Mouse (Mus musculus): ENCODE measurements at regions not wholly inside any gene's neighbourhood (a gene's known extent, or its start where the extent isn't known, plus 50 kb on each side); places are given as distances from the start of the nearest gene placed in this dataset.

- DNase-seq (ENCODE audit: low spot score) (no peak), ATAC-seq (ENCODE audit: insufficient number of reproducible peaks, low FRiP score, low TSS enrichment, low read depth) (no peak)
- H3K36me3 ChIP-seq (ENCODE audit: control insufficient read depth, insufficient read depth, low read length) = no peaks in the 10 kb centered on the region
- no peak overlapping the region for H3K4me2 ChIP-seq (ENCODE audit: low read depth, severe bottlenecking)
- H3K27ac ChIP-seq (replicated peaks; ENCODE audit: low read depth, low read length) = no peak overlapping the region
- no peak overlapping the region for H3K4me3 ChIP-seq (ENCODE audit: low read depth, low read length)
- H3K9ac ChIP-seq (ENCODE audit: low read length) = no peak overlapping the region
- 95% methylated on average over 3 of the region's 3 CpGs for WGBS
- H3K27me3 ChIP-seq (ENCODE audit: control insufficient read depth, insufficient read depth, low read length) = no peaks in the 10 kb centered on the region
- H3K4me1 ChIP-seq (ENCODE audit: control insufficient read depth, insufficient read depth, low read length) = no peaks in the 10 kb centered on the region
- H3K9me3 ChIP-seq (ENCODE audit: control insufficient read depth, low read length) = no peaks in the 10 kb centered on the region
Measured at GRCm38 (mm10) chr12:43899273-43899672, 310.9 kb downstream of the Dnajb9 start.

- Histone ChIP-seq H3K27me3 (ENCODE audit: control insufficient read depth, insufficient read depth, low read length) (no peaks in the 10 kb centered on the region), H3K4me2 (ENCODE audit: low read depth, severe bottlenecking) (no peak overlapping the region), H3K9me3 (ENCODE audit: control insufficient read depth, low read length) (no peaks in the 10 kb centered on the region), H3K4me3 (ENCODE audit: low read depth, low read length) (no peak overlapping the region), H3K36me3 (ENCODE audit: control insufficient read depth, insufficient read depth, low read length) (no peaks in the 10 kb centered on the region), H3K9ac (ENCODE audit: low read length) (no peak overlapping the region), H3K4me1 (ENCODE audit: control insufficient read depth, insufficient read depth, low read length) (no peaks in the 10 kb centered on the region), H3K27ac (replicated peaks; ENCODE audit: low read depth, low read length) (no peak overlapping the region)
- ATAC-seq (ENCODE audit: insufficient number of reproducible peaks, low FRiP score, low TSS enrichment, low read depth) (no peak), DNase-seq (ENCODE audit: low spot score) (no peak)
- 88% methylated on average over 3 of the region's 3 CpGs for WGBS
Measured at GRCm38 (mm10) chr12:43885596-43885995, 324.5 kb downstream of the Dnajb9 start.

- Histone ChIP-seq H3K27ac (replicated peaks; ENCODE audit: low read depth, low read length) (no peak overlapping the region), H3K4me3 (ENCODE audit: low read depth, low read length) (no peak overlapping the region), H3K36me3 (ENCODE audit: control insufficient read depth, insufficient read depth, low read length) (no peaks in the 10 kb centered on the region), H3K4me1 (ENCODE audit: control insufficient read depth, insufficient read depth, low read length) (no peaks in the 10 kb centered on the region), H3K9me3 (ENCODE audit: control insufficient read depth, low read length) (no peaks in the 10 kb centered on the region), H3K4me2 (ENCODE audit: low read depth, severe bottlenecking) (no peak overlapping the region), H3K9ac (ENCODE audit: low read length) (no peak overlapping the region), H3K27me3 (ENCODE audit: control insufficient read depth, insufficient read depth, low read length) (no peaks in the 10 kb centered on the region)
- WGBS = 86% methylated on average over 1 of the region's 1 CpGs
- no peak for ATAC-seq (ENCODE audit: insufficient number of reproducible peaks, low FRiP score, low TSS enrichment, low read depth)
- no peak for DNase-seq (ENCODE audit: low spot score)
Measured at GRCm38 (mm10) chr12:43860479-43860878, 349.6 kb downstream of the Dnajb9 start.

- Histone ChIP-seq H3K4me2 (ENCODE audit: low read depth, severe bottlenecking) (no peak overlapping the region), H3K4me1 (ENCODE audit: control insufficient read depth, insufficient read depth, low read length) (no peaks in the 10 kb centered on the region), H3K9me3 (ENCODE audit: control insufficient read depth, low read length) (no peaks in the 10 kb centered on the region), H3K36me3 (ENCODE audit: control insufficient read depth, insufficient read depth, low read length) (no peaks in the 10 kb centered on the region), H3K9ac (ENCODE audit: low read length) (no peak overlapping the region), H3K27me3 (ENCODE audit: control insufficient read depth, insufficient read depth, low read length) (no peaks in the 10 kb centered on the region), H3K27ac (replicated peaks; ENCODE audit: low read depth, low read length) (no peak overlapping the region), H3K4me3 (ENCODE audit: low read depth, low read length) (no peak overlapping the region)
- WGBS = 45% methylated on average over 4 of the region's 4 CpGs
- DNase-seq (ENCODE audit: low spot score) (no peak), ATAC-seq (ENCODE audit: insufficient number of reproducible peaks, low FRiP score, low TSS enrichment, low read depth) (peak; percentile 51; the same call in 1 of the 2 replicates)
Measured at GRCm38 (mm10) chr12:43856370-43856769, 353.8 kb downstream of the Dnajb9 start.

GRCm38 (mm10) chr12:43852246-43852645 is 357.9 kb downstream of the Dnajb9 start:
- Histone ChIP-seq H3K9ac (ENCODE audit: low read length) (no peak overlapping the region), H3K4me3 (ENCODE audit: low read depth, low read length) (no peak overlapping the region)
- no peak for ATAC-seq (ENCODE audit: insufficient number of reproducible peaks, low FRiP score, low TSS enrichment, low read depth)

GRCm38 (mm10) chr12:43851264-43852009 is 358.7 kb downstream of the Dnajb9 start:
- Histone ChIP-seq H3K4me1 (ENCODE audit: control insufficient read depth, insufficient read depth, low read length) (no peaks in the 10 kb centered on the region), H3K4me3 (ENCODE audit: low read depth, low read length) (no peak overlapping the region), H3K4me2 (ENCODE audit: low read depth, severe bottlenecking) (no peak overlapping the region), H3K9me3 (ENCODE audit: control insufficient read depth, low read length) (no peaks in the 10 kb centered on the region), H3K36me3 (ENCODE audit: control insufficient read depth, insufficient read depth, low read length) (no peaks in the 10 kb centered on the region), H3K9ac (ENCODE audit: low read length) (no peak overlapping the region), H3K27ac (replicated peaks; ENCODE audit: low read depth, low read length) (no peak overlapping the region), H3K27me3 (ENCODE audit: control insufficient read depth, insufficient read depth, low read length) (no peaks in the 10 kb centered on the region)
- DNase-seq (ENCODE audit: low spot score) = no peak
- WGBS = 49% methylated on average over 4 of the region's 4 CpGs
- no peak for ATAC-seq (ENCODE audit: insufficient number of reproducible peaks, low FRiP score, low TSS enrichment, low read depth)

More at GRCm38 (mm10) chr12:43852246-43852645, 357.9 kb downstream of the Dnajb9 start:
- DNase-seq (ENCODE audit: low spot score) = no peak
- no peaks in the 10 kb centered on the region for H3K9me3 ChIP-seq (ENCODE audit: control insufficient read depth, low read length)
- no peak overlapping the region for H3K27ac ChIP-seq (replicated peaks; ENCODE audit: low read depth, low read length)
- H3K4me1 ChIP-seq (ENCODE audit: control insufficient read depth, insufficient read depth, low read length) = no peaks in the 10 kb centered on the region
- H3K27me3 ChIP-seq (ENCODE audit: control insufficient read depth, insufficient read depth, low read length) = no peaks in the 10 kb centered on the region
- H3K36me3 ChIP-seq (ENCODE audit: control insufficient read depth, insufficient read depth, low read length) = no peaks in the 10 kb centered on the region
- no peak overlapping the region for H3K4me2 ChIP-seq (ENCODE audit: low read depth, severe bottlenecking)

GRCm38 (mm10) chr12:43843907-43844537 is 366.1 kb downstream of the Dnajb9 start:
- DNase-seq (ENCODE audit: low spot score) = no peak
- Histone ChIP-seq H3K36me3 (ENCODE audit: control insufficient read depth, insufficient read depth, low read length) (no peaks in the 10 kb centered on the region), H3K4me2 (ENCODE audit: low read depth, severe bottlenecking) (no peak overlapping the region), H3K27me3 (ENCODE audit: control insufficient read depth, insufficient read depth, low read length) (no peaks in the 10 kb centered on the region), H3K9me3 (ENCODE audit: control insufficient read depth, low read length) (no peaks in the 10 kb centered on the region), H3K4me3 (ENCODE audit: low read depth, low read length) (no peak overlapping the region), H3K27ac (replicated peaks; ENCODE audit: low read depth, low read length) (no peak overlapping the region), H3K9ac (ENCODE audit: low read length) (no peak overlapping the region), H3K4me1 (ENCODE audit: control insufficient read depth, insufficient read depth, low read length) (no peaks in the 10 kb centered on the region)
- 81% methylated on average over 5 of the region's 5 CpGs for WGBS
- no peak for ATAC-seq (ENCODE audit: insufficient number of reproducible peaks, low FRiP score, low TSS enrichment, low read depth)

- no peaks in the 10 kb centered on the region for H3K36me3 ChIP-seq (ENCODE audit: control insufficient read depth, insufficient read depth, low read length)
- 86% methylated on average over 1 of the region's 1 CpGs for WGBS
- no peak overlapping the region for H3K4me3 ChIP-seq (ENCODE audit: low read depth, low read length)
- no peaks in the 10 kb centered on the region for H3K9me3 ChIP-seq (ENCODE audit: control insufficient read depth, low read length)
- DNase-seq (ENCODE audit: low spot score) (no peak), ATAC-seq (ENCODE audit: insufficient number of reproducible peaks, low FRiP score, low TSS enrichment, low read depth) (no peak)
- no peak overlapping the region for H3K9ac ChIP-seq (ENCODE audit: low read length)
- H3K27ac ChIP-seq (replicated peaks; ENCODE audit: low read depth, low read length) = no peak overlapping the region
- H3K4me1 ChIP-seq (ENCODE audit: control insufficient read depth, insufficient read depth, low read length) = no peaks in the 10 kb centered on the region
- H3K4me2 ChIP-seq (ENCODE audit: low read depth, severe bottlenecking) = no peak overlapping the region
- H3K27me3 ChIP-seq (ENCODE audit: control insufficient read depth, insufficient read depth, low read length) = no peaks in the 10 kb centered on the region
Measured at GRCm38 (mm10) chr12:43831976-43832375, 378.1 kb downstream of the Dnajb9 start.
